Mouse (Mus musculus): ENCODE measurements at regions not wholly inside any gene's neighbourhood (a gene's known extent, or its start where the extent isn't known, plus 50 kb on each side); places are given as distances from the start of the nearest gene placed in this dataset.

DNA sequence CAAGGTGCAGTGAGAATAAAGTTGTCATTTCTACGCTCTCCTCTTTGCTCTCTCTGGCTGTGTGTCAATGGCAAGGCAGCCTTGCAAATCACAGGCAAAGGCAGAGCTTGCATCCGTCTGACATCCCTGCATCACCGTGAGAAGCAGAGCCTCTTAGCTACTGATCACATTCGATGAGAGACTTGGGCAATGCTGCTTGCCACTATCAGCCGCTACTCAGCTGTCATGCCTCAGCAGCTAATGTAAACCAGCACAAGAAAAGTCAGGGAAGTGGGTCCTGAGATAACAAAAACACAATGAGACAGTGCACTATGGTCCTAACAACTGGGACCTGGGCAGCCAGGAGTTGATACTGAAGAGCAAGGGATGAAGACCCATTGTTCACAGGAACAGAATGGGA lies 155.8 kb downstream of the Tmx1 start:
- H3K9ac ChIP-seq: no peak overlapping the region
- WGBS: 79% methylated on average over 5 of the region's 5 CpGs
- no peak overlapping the region for H3K4me3 ChIP-seq (replicated peaks; ENCODE audit: low read length)
- no peak overlapping the region for H3K4me2 ChIP-seq (replicated peaks)
- no peaks in the 10 kb centered on the region for H3K4me1 ChIP-seq (replicated peaks; ENCODE audit: control insufficient read depth, insufficient read depth, low read length)
- no peaks in the 10 kb centered on the region for H3K9me3 ChIP-seq (ENCODE audit: control insufficient read depth, low read length)
- no peaks in the 10 kb centered on the region for H3K36me3 ChIP-seq (replicated peaks; ENCODE audit: control insufficient read depth, insufficient read depth)
- H3K27me3 ChIP-seq (ENCODE audit: control insufficient read depth, insufficient read depth, low read length): no peaks in the 10 kb centered on the region
- no peak for ATAC-seq (ENCODE audit: low FRiP score)
- no peak overlapping the region for H3K27ac ChIP-seq
- DNase-seq (ENCODE audit: low spot score): no peak

DNA sequence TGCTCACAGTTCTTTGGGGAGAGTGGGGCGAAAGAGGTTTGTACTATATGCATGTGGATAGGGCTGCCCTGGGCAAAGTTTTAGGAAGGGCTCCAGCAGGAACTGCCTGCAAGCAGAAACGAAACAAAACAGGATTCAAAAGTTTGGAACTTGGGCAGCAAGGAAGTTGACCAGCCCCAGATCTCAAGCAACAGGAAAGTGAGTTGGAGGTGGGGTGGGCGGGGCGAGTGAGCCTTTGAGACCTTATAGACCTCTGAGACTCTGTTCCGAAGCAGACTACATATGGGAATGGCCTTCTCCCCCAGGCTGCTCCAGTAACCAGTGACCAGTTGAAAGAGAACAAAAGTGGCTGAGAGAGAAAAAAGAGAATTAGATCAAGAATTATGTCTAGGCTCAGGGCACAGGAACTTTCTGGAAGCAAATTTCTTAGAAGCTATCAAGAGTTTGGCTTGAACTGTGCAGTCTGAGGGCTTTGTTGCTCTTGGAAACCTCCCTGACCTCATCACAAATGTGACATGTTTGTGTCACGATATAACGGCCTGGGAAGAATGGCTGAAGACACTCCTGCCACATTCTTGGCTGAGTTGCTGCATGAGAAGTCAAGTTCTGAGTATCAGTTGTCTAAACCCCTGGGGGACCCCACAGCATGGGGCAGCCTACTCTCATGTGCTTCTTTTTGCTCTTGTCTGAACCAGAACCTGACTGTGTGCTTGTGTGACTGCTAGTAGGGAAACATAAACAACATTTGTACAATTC lies 156.4 kb downstream of the Tmx1 start:
- ATAC-seq (ENCODE audit: low FRiP score): no peak
- Histone ChIP-seq H3K27me3 (ENCODE audit: control insufficient read depth, insufficient read depth, low read length) (no peaks in the 10 kb centered on the region), H3K4me1 (replicated peaks; ENCODE audit: control insufficient read depth, insufficient read depth, low read length) (no peaks in the 10 kb centered on the region), H3K27ac (no peak overlapping the region), H3K36me3 (replicated peaks; ENCODE audit: control insufficient read depth, insufficient read depth) (no peaks in the 10 kb centered on the region), H3K4me3 (replicated peaks; ENCODE audit: low read length) (no peak overlapping the region), H3K9ac (no peak overlapping the region), H3K9me3 (ENCODE audit: control insufficient read depth, low read length) (no peaks in the 10 kb centered on the region), H3K4me2 (replicated peaks) (no peak overlapping the region)
- DNase-seq (ENCODE audit: low spot score): no peak
- WGBS: 81% methylated on average over 7 of the region's 7 CpGs

DNA sequence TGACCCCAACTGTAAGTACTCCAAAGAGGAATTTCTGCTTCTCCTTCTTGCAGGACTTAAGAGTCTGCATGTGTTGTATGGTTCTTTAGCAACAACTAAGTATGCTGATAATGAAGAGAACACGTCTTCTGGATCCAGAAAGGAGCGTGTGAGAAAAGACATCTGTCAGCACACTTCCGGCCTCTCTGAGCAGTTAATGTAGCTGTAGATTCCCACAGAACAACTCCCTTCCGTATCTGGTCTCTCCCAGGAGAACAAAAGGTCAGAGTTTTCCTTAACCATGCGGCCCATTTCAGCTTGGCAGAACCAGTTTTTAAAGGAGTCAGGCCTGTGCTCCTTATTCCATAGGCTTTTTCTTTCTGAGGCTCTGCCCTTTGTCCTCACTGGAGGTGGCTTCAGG lies 159.0 kb downstream of the Tmx1 start:
- H3K9me3 ChIP-seq (ENCODE audit: control insufficient read depth, low read length): no peaks in the 10 kb centered on the region
- no peak overlapping the region for H3K4me3 ChIP-seq (replicated peaks; ENCODE audit: low read length)
- no peak for ATAC-seq (ENCODE audit: low FRiP score)
- H3K36me3 ChIP-seq (replicated peaks; ENCODE audit: control insufficient read depth, insufficient read depth): no peaks in the 10 kb centered on the region
- H3K9ac ChIP-seq: no peak overlapping the region
- no peak overlapping the region for H3K27ac ChIP-seq
- 90% methylated on average over 5 of the region's 5 CpGs for WGBS
- H3K4me2 ChIP-seq (replicated peaks): no peak overlapping the region
- H3K27me3 ChIP-seq (ENCODE audit: control insufficient read depth, insufficient read depth, low read length): no peaks in the 10 kb centered on the region
- H3K4me1 ChIP-seq (replicated peaks; ENCODE audit: control insufficient read depth, insufficient read depth, low read length): no peaks in the 10 kb centered on the region
- DNase-seq (ENCODE audit: low spot score): no peak

DNA sequence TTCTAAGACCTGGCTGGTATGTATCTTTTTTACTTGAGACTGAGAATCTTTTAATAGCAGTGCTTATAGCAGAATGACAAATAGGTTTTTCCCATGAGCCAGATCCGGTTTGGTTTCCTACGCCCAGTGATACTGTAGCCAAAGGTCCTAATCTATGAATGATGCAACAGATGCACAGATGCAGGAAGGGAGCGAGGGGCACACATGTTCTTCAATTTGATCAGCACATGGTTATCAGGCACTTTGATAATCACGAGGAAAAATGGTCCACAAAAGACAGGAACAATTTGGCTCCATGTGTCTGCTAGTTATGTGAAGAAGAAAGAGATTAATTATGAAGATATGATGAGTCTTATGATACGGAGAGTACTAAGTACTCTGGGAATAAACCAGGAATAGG lies 160.3 kb downstream of the Tmx1 start:
- H3K9me3 ChIP-seq (ENCODE audit: control insufficient read depth, low read length): no peaks in the 10 kb centered on the region
- H3K27me3 ChIP-seq (ENCODE audit: control insufficient read depth, insufficient read depth, low read length): no peaks in the 10 kb centered on the region
- DNase-seq (ENCODE audit: low spot score) (no peak), ATAC-seq (ENCODE audit: low FRiP score) (no peak)
- no peak overlapping the region for H3K4me2 ChIP-seq (replicated peaks)
- 71% methylated on average over 5 of the region's 5 CpGs for WGBS
- no peak overlapping the region for H3K9ac ChIP-seq
- H3K4me3 ChIP-seq (replicated peaks; ENCODE audit: low read length): no peak overlapping the region
- no peaks in the 10 kb centered on the region for H3K4me1 ChIP-seq (replicated peaks; ENCODE audit: control insufficient read depth, insufficient read depth, low read length)
- no peaks in the 10 kb centered on the region for H3K36me3 ChIP-seq (replicated peaks; ENCODE audit: control insufficient read depth, insufficient read depth)
- no peak overlapping the region for H3K27ac ChIP-seq

DNA sequence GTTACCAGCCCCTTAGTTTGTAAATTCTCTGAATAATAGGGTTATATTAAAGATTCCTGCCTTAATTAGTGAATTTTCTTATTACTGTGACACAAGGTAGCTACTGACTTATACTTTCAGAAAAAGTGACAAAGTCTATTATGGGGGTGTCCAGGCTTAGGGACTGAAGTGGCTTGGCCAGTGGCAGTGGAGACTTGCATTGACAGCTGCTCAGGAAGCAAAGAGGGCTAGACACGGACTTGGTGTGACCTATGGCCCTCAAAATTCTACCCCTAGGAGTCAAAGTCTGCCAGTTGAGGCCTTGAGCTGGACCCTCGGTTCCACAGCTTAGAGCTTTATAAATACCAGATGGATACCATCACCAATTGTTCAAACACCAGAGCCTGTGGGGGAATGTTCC lies 161.2 kb downstream of the Tmx1 start:
- ATAC-seq (ENCODE audit: low FRiP score) (no peak), DNase-seq (ENCODE audit: low spot score) (no peak)
- H3K27ac ChIP-seq: no peak overlapping the region
- WGBS: 86% methylated on average over 2 of the region's 2 CpGs
- no peak overlapping the region for H3K4me3 ChIP-seq (replicated peaks; ENCODE audit: low read length)
- no peaks in the 10 kb centered on the region for H3K9me3 ChIP-seq (ENCODE audit: control insufficient read depth, low read length)
- no peaks in the 10 kb centered on the region for H3K4me1 ChIP-seq (replicated peaks; ENCODE audit: control insufficient read depth, insufficient read depth, low read length)
- no peak overlapping the region for H3K4me2 ChIP-seq (replicated peaks)
- no peaks in the 10 kb centered on the region for H3K36me3 ChIP-seq (replicated peaks; ENCODE audit: control insufficient read depth, insufficient read depth)
- no peak overlapping the region for H3K9ac ChIP-seq
- H3K27me3 ChIP-seq (ENCODE audit: control insufficient read depth, insufficient read depth, low read length): no peaks in the 10 kb centered on the region

DNA sequence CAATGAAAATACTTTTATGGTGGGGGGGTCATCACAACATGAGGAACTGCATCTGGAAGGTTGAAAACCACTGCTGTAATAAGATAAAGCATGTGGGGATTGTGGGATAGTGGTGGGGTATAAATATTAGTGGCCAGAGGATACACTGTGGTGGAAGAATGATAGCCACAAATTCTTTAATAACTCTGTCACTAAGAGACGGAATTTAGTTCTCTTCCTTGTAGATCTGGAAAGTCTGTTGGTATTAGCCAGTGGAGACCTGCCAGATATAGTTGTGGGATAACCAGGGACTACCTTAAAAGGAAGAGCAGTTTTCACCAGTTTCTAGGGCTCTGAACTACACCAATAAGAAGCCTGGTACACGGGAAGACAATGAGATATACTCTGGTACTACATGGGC lies 161.8 kb downstream of the Tmx1 start:
- 92% methylated on average over 2 of the region's 2 CpGs for WGBS
- no peak for ATAC-seq (ENCODE audit: low FRiP score)
- no peak for DNase-seq (ENCODE audit: low spot score)

DNA sequence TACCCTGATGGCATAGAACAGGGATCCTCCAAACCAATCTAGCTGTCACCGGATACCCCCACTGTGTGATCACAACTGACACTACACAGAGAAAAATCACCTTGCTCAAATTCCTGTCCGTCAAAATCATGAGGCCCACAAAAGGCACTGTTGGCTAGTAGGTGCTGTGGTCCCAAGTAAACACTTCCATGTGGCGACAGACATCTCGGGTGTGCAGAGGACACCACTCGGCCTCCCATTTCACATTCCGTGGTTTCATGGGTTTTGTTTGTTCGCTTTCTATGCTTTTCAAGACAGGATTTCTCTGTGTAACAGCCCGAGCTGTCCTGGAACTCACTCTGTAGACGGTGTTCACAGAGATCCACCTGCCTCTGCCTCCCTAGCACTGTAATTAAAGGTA lies 162.2 kb downstream of the Tmx1 start:
- Histone ChIP-seq H3K4me3 (replicated peaks; ENCODE audit: low read length) (no peak overlapping the region), H3K36me3 (replicated peaks; ENCODE audit: control insufficient read depth, insufficient read depth) (no peaks in the 10 kb centered on the region), H3K4me2 (replicated peaks) (no peak overlapping the region), H3K9ac (no peak overlapping the region), H3K27me3 (ENCODE audit: control insufficient read depth, insufficient read depth, low read length) (no peaks in the 10 kb centered on the region), H3K9me3 (ENCODE audit: control insufficient read depth, low read length) (no peaks in the 10 kb centered on the region), H3K4me1 (replicated peaks; ENCODE audit: control insufficient read depth, insufficient read depth, low read length) (no peaks in the 10 kb centered on the region), H3K27ac (no peak overlapping the region)
- WGBS: 94% methylated on average over 9 of the region's 9 CpGs
- DNase-seq (ENCODE audit: low spot score) (no peak), ATAC-seq (ENCODE audit: low FRiP score) (no peak)

More for the DNA sequence above, 161.8 kb downstream of the Tmx1 start:
- H3K4me2 ChIP-seq (replicated peaks): no peak overlapping the region
- no peaks in the 10 kb centered on the region for H3K27me3 ChIP-seq (ENCODE audit: control insufficient read depth, insufficient read depth, low read length)
- no peak overlapping the region for H3K4me3 ChIP-seq (replicated peaks; ENCODE audit: low read length)
- H3K36me3 ChIP-seq (replicated peaks; ENCODE audit: control insufficient read depth, insufficient read depth): no peaks in the 10 kb centered on the region
- no peak overlapping the region for H3K9ac ChIP-seq
- no peaks in the 10 kb centered on the region for H3K9me3 ChIP-seq (ENCODE audit: control insufficient read depth, low read length)
- no peaks in the 10 kb centered on the region for H3K4me1 ChIP-seq (replicated peaks; ENCODE audit: control insufficient read depth, insufficient read depth, low read length)
- H3K27ac ChIP-seq: no peak overlapping the region

DNA sequence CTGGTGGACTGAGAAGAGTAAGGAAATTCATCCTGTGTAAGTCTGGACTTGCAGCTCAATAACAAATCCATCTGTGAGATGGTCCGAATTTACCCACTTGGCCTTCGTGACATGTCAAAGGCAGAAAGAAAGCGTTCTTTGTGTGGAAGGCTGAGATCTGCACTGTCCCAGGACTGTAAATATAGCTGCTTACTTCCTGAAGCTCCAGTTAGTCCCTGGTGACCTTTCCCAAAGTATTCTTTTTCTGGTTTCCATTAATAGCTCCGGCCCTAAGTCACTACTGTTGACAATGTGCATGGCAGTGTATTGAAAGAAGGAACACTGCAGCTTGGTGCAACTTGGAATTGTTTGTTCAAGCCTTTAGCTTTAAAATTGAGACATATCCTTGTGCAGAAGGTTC lies 163.2 kb downstream of the Tmx1 start:
- 82% methylated on average over 4 of the region's 4 CpGs for WGBS
- no peak for ATAC-seq (ENCODE audit: low FRiP score)
- Histone ChIP-seq H3K27ac (no peak overlapping the region), H3K9ac (no peak overlapping the region), H3K4me1 (replicated peaks; ENCODE audit: control insufficient read depth, insufficient read depth, low read length) (no peaks in the 10 kb centered on the region), H3K4me2 (replicated peaks) (no peak overlapping the region), H3K4me3 (replicated peaks; ENCODE audit: low read length) (no peak overlapping the region), H3K27me3 (ENCODE audit: control insufficient read depth, insufficient read depth, low read length) (no peaks in the 10 kb centered on the region), H3K36me3 (replicated peaks; ENCODE audit: control insufficient read depth, insufficient read depth) (no peaks in the 10 kb centered on the region), H3K9me3 (ENCODE audit: control insufficient read depth, low read length) (no peaks in the 10 kb centered on the region)
- no peak for DNase-seq (ENCODE audit: low spot score)

DNA sequence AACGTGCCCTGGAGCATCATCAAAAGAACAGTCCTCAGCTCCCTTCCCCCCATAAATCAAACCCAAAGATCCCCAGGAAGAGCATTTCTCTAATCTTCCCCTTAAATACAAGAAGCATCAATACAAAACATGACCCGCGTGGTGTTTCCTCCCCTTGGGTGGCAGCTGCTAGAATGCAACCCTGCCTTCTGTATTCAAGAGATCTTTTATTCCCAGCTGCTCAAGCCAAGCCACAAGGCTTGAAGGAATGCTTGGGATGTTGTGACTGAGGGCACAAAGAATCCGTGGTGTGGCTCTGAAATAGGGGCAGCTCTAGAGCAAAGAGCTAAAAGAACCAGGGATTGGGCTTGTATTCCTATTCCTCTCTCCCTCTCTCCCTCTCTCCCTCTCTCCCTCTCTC lies 163.6 kb downstream of the Tmx1 start:
- ATAC-seq (ENCODE audit: low FRiP score) (no peak), DNase-seq (ENCODE audit: low spot score) (no peak)
- 35% methylated on average over 4 of the region's 4 CpGs for WGBS
- Histone ChIP-seq H3K27me3 (ENCODE audit: control insufficient read depth, insufficient read depth, low read length) (no peaks in the 10 kb centered on the region), H3K4me3 (replicated peaks; ENCODE audit: low read length) (no peak overlapping the region), H3K36me3 (replicated peaks; ENCODE audit: control insufficient read depth, insufficient read depth) (no peaks in the 10 kb centered on the region), H3K4me1 (replicated peaks; ENCODE audit: control insufficient read depth, insufficient read depth, low read length) (no peaks in the 10 kb centered on the region), H3K4me2 (replicated peaks) (no peak overlapping the region), H3K27ac (no peak overlapping the region), H3K9ac (no peak overlapping the region), H3K9me3 (ENCODE audit: control insufficient read depth, low read length) (no peaks in the 10 kb centered on the region)

DNA sequence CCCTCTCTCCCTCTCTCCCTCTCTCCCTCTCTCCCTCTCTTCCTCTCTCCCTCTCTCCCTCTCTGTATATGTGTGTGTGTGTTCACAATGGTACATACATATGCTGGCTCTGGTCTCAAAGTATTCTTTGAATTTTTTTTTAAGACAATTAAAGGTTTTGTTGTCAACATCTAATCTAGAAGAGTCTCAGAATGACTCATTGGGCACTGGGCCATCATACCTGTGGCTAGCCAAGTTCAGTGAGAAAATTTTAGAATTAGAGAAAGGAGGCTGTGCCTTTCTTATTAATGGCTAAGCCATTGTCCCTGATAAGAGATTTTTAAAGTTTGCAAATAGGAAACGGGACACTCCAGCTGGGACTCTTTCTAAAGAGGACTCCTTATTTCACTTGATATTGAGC lies 164.1 kb downstream of the Tmx1 start:
- Histone ChIP-seq H3K4me1 (replicated peaks; ENCODE audit: control insufficient read depth, insufficient read depth, low read length) (no peaks in the 10 kb centered on the region), H3K4me3 (replicated peaks; ENCODE audit: low read length) (no peak overlapping the region), H3K9me3 (ENCODE audit: control insufficient read depth, low read length) (no peaks in the 10 kb centered on the region), H3K27me3 (ENCODE audit: control insufficient read depth, insufficient read depth, low read length) (no peaks in the 10 kb centered on the region), H3K27ac (no peak overlapping the region), H3K9ac (no peak overlapping the region), H3K4me2 (replicated peaks) (no peak overlapping the region), H3K36me3 (replicated peaks; ENCODE audit: control insufficient read depth, insufficient read depth) (no peaks in the 10 kb centered on the region)
- ATAC-seq (ENCODE audit: low FRiP score): no peak
- WGBS: 85% methylated on average over 1 of the region's 1 CpGs
- DNase-seq (ENCODE audit: low spot score): no peak

Measured in hindbrain, embryonic 14.5 days (tissue).